Mouse (Mus musculus): Measurements from ENCODE around the gene Sdk1. TPM values are rescaled to one million over a fixed set of nuclear protein-coding genes. Genes with fewer than 3 reads are reported as not detected.

Sdk1 gene
- polyA plus RNA-seq, 2 experiments from 2014 or later, result not detected

DNA sequence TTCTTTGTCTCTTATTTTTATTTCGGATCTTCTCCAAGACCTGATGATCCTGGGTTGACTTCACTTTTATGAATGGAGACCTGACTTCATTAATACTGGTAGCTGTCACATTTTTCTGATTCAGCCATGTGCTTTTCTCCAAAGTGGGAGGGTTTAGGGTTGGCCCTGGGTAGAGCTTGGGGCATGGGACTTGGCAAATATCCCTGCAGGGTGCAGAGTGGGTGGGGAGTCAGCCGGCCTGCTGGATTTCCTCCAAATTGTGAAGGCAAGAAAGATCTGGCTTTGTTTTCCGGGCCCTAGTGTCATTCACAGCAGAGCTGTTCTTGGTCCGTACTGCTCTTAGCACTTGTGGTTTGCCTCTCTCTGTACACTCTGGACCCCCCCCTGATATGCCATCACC is 103.1 kb downstream of the Sdk1 start:
- no peak for ATAC-seq

- no peak for ATAC-seq
Observed at GRCm38 (mm10) chr5:141345476-141345875, 104.2 kb downstream of the Sdk1 start.

- no peak for ATAC-seq
Observed at GRCm38 (mm10) chr5:141362676-141363075, 121.4 kb downstream of the Sdk1 start.

GRCm38 (mm10) chr5:141363956-141364355 is 122.7 kb downstream of the Sdk1 start:
- ATAC-seq, result no peak

DNA sequence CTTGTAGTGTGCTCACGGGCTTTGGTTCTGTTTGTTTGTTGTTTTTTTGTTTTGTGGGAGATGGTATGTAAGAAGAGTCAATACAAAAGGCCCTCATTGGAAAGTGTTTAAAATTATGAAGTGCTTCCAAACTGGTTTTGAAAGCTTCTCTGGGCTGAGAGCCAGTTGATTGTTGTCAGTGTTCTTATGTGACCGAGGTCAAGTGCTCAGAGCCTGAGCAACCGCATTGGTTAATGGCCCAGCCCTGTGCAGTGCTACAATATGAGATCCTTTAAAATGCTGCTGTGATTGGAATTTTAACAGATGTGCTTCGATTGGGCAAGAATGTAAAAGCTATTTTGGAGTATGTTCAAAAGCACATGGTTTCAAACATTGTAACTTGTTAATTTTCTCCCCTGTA is 127.3 kb downstream of the Sdk1 start:
- ATAC-seq, result no peak

- ATAC-seq, result no peak
Observed at GRCm38 (mm10) chr5:141374797-141375196, 133.5 kb downstream of the Sdk1 start.

- ATAC-seq, result no peak
Observed at GRCm38 (mm10) chr5:141379836-141380773, 138.8 kb downstream of the Sdk1 start.

GRCm38 (mm10) chr5:141380774-141381156 is 139.5 kb downstream of the Sdk1 start:
- ATAC-seq, result no peak

DNA sequence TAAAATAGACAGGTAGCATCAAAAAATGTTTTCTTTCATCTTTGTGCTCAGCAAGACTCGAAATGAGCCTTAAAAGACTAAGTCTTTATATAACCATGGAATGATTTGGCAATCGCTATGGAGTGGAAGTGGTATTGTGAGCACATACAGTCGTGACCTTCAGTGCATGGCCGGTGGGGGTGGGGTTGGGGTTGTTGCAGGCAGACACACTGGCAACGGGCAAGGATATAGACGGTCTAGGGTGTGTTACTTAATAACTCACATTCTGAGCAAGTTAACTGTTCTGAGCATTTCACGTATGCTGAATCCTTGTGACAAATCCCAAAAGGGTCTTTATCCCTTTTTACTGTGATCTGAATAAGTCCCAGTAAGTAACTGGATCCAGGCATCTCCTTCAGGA is 140.3 kb downstream of the Sdk1 start:
- ATAC-seq, result no peak

- no peak for ATAC-seq
Observed at GRCm38 (mm10) chr5:141382246-141382835, 141.1 kb downstream of the Sdk1 start.

DNA sequence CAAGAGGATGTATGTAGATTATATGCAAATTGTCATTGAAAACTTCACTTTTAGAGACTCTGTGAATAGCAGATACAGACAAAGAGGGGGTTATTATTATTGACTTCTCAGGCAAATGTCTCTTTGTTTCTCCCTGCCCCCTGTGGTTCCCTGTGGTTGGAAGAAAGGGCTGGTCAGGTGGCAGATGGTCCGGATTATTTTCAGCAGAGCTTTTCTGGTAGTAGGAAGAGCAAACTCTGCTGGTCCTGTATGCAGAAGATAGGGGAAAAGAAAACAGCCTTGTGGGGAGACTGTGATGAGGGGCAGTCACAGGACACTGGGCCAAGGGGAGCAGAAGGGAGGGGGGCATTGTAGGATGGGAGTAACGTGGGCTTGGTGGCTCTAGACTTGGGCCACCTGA is 147.2 kb downstream of the Sdk1 start:
- no peak for ATAC-seq

- no peak for ATAC-seq
Observed at GRCm38 (mm10) chr5:141390541-141390940, 149.3 kb downstream of the Sdk1 start.

DNA sequence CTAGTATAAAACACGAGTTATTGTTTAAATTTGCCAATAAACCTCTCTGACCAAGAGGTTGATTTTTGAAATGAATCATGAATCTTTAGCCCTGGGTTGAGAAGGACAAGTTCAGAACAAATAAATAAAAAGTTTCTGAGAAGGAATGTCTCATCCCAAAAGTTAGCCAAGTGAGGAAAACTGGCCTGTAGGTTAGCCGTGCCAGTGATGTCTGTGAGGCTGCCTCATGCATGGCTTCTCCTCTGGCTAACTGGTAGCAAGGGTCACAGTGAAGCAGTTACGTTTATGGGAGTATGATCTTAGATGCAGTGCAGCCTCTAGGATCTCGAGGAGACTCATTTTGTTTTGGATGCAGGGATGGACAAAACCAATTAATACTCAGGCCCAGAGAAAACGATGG is 149.9 kb downstream of the Sdk1 start:
- ATAC-seq, result no peak

DNA sequence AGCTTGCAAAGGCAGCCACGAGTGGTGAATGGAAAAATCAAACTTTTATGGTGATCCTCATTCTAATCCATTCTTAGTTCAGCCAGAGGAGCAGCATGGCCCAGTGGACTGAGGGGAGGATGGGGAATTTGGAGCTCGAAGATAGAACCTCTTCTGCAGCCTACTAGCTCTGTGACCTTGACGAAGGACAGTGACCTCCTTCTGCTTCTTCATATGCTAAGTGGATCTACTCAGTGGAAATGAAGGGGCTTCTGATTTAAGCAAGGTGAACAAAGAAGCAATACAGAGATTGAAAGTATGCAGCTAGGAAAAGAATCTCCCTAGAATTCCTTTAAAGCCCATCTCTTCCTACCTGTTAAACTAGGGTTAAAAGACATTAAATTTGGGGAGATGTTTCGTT is 152.6 kb downstream of the Sdk1 start:
- no peak for ATAC-seq

GRCm38 (mm10) chr5:141394586-141394985 is 153.3 kb downstream of the Sdk1 start:
- ATAC-seq, result no peak

- ATAC-seq, result no peak
Observed at GRCm38 (mm10) chr5:141403741-141404140, 162.5 kb downstream of the Sdk1 start.

DNA sequence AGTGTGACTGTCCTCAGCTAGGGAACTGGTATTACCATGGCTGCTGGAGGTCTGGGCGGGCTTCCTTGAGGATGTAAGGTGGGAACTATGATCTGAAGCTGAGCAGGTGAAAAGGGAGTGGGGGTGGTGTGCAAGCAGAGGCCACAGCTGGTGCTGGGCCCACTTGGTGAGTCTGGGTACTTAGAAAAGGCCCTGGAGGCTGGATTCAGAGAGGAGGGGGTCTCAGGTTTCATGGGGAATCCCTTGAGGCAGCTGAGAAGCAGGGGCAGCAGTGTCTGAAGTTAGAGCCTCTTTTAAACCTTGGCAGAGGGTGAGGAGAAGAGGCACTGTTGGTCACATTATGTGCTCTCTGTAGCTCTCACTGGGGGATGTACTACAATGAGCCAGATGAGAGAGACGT is 163.4 kb downstream of the Sdk1 start:
- ATAC-seq, result no peak

GRCm38 (mm10) chr5:141406926-141407325 is 165.6 kb downstream of the Sdk1 start:
- no peak for ATAC-seq

DNA sequence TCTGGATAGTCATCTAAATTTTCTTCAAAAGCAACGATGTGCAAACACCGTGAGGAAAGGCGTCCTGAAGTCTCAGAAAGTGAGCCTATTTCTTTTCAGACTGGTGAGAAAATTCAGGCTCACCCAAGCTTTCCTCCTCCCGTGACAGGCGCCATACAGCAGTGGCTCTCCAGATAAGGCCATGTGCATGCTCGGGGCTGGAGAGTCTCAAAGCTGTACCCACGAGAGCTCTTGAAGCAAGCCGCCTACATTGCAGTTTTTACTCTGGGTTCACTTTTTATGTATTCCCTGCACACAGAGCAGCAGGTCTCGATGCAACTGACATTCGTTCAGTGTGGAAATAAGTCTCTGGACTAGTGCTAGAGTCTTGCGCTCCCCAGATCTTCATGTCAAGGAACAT is 171.7 kb downstream of the Sdk1 start:
- no peak for ATAC-seq

DNA sequence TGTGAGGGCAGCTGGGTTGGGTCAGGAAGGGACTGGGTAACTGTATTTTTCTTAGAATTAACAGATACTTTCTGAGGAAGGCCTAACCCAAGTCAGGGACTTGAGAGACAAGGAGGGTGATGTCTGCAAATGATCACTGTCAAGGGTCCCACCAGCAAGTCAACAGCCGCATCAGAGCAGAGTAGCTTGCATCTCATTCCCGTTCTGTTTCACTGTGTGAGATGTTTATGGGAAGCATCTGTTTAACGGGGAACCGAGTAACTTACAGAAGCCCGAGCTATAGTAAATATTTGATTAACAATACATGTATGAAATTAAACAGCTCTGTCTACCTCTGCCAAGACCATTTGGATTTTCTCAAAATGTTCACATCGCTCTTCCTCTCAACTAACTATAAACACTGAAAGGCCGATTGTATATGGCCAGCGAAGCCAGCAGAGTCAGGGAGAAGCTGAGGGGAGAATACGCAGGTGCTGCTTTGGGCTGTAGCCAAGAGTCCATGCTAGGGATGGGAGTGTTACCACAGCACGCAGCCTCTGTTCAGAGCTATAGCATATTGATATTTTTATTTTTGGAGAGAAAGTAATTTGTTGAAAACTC is 174.5 kb downstream of the Sdk1 start:
- no peak for ATAC-seq

DNA sequence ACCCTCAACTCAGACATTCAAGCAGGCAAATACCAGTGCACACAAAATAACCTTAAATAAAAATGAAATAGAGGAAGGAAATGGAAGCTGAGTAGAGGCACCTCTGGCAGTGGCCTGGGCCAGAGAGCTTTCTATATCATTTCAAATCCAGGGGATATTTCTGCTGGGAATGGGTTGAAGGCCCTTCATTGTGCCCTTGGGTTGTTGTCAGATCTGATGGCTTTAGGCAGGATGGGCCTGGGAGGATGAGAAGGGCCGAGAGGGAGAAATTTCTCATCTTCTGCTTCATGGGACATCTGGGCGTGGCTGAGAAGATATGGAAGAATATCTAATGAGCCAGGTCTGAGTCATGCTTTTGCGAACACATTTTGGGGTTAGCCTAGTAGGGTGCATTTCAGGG is 186.8 kb downstream of the Sdk1 start:
- no peak for ATAC-seq

DNA sequence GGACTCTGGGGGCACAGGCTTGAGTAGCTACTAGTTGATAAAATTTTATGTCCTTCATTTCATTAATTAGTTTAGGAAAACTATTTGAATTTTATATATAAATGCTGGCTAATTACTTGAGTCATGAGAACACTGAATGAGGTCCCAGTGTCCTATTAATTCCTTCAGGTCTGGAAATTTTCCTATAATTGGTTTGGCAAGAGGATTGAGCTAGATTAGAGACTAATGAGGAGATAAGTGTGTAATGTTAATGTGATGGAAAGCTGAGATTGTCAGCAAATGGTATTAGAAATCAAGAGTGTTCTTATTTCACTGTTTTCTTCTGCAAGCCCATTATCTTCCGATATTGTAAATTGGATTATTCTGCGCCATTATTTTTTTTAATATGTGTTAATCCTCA is 192.0 kb downstream of the Sdk1 start:
- no peak for ATAC-seq

- ATAC-seq, result no peak
Observed at GRCm38 (mm10) chr5:141447247-141447646, 206.0 kb downstream of the Sdk1 start.

- no peak for ATAC-seq
Observed at GRCm38 (mm10) chr5:141463417-141463816, 222.1 kb downstream of the Sdk1 start.

Data from CD4-positive, CD25-positive, alpha-beta regulatory T cell, adult 4 months (primary cell).